Mouse (Mus musculus) spleen, adult 18-20 months (tissue): ENCODE results near the gene Abca4.
A peak's percentile ranks its signal among the peaks of the same experiment; 100 is the strongest.
"Not testable (repeated sequence)": the region's sequence is repeated elsewhere in the genome, so short reads cannot be mapped to it uniquely, and the experiment has no call there.

Source experiments
- DNase-seq, 2 experiments: peaks; one replicate each; pipeline ENCODE4 v3.0.0; 2022; ENCODE audit warnings: mixed read lengths in 2 of 2

The Abca4 gene

DNA sequence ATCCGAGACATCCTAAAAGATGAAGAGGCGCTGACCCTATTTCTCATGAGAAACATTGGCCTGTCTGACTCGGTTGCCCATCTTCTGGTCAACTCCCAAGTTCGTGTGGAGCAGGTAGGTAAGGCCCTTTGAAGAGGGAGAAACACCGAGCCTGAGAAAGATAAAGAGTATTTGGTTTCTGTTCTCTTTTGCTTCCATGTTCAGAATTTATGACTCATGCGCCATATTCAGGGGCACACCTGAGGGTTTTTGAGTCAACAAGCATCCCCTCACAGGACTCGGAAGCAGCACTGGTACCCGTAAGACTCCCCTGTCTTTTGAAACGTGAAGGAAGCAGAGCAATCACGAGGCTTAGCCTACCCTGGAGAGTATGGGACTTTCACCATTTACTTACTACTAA, 18.3 kb downstream of the Abca4 start:
- no peak for DNase-seq

DNA sequence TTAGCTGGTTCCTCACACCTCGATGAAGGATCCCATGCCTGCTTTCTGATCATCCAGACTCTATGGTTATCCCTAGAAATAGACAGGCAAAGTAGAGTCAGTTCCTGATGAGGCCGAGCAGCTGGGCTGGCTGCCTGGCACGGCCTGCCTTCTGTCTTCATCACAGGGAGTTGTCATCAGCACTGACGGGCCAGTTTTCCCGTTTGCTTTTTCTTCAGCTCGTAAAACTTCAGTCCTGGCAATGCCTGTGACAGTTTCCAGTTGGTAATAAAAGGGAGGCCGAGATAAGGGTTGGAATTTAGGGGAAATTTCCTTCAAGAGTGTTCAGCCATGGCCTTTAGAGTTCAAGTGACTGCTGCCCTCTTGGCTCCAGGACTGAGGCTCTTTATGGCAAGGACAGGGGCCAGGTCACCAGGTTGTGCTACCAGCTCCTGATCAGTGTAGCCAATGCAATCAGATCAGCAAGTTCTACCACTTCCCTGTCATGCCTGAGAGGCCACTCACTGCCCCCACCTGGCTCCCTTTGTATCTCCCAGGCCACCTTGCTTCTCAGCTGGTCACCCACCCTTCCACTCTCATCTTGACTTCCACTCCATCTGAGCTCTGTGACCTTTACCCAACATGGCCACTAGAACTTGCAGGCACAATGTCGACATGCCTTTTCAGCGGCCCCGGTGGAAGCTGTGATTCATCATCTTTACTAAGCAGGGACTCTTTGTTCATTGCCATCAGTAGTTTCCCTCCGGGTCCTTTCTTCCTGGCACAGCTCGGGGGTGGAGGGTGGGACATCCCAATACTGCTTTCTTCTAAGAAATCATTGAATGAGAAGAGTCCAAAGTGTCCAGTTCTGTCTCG, 20.5 kb downstream of the Abca4 start:
- no peak for DNase-seq

DNA sequence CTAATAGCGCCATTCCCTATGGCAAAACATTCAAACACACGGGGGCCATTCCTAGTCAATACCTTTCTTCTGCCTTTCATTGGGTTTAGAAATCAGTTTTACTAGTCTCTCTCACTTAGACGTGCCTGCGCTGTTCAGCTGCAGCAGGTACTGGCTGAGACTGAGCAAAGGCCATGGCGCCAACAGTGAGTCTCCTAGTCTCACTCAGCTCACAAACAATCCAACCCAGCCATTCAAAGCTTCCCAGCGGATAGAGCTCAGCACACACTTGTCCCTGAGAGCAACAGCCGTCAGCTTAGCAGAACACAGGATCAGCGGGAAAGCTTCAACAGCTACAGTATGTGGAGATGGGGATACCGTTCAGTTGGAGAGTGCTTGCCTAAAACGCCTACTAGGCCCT, 27.5 kb downstream of the Abca4 start:
- no peak for DNase-seq

DNA sequence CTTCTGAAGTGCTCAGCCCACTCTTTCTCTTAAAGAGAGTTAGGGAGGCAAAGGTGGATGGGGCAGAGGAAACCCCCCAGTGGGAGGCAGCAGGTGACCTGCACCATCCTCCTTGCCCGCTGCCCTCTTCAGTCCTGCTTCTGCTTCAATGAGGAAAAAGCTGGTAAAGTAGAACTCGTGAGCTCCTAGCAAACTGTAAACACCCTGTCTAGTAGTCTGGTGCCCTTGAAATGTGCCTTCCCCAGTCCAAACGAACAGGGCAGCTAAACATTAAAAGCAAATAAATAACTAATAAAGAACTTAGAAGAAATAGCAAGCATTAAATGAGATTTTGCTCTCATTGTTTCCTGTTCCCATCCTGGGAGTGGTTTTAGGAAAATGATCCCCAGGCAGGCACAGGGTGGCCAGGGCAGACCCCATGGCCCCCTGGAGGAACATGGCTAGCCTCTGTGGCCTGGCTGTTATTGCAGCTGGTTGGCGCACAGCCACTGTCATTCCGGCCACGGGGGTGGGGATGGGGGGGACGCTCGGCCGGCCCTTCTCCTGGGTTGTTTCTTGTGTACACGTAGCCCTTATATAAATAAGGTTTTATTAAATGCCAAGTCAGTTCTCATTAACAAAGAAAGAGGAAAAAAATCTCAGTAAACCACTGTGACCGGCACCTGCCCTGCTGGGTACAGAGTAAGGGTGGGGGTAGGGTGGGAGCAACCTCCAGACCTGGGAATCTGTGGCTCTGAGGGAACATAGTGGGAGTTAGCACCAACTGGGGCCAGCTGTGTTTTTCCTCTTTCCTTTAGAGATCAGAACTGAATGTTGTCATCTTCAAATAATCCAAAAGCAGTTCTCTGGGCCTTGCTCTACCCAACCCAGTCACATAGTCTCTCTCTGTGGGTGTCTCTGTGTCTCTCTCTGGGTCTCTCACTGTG, 28.7 kb downstream of the Abca4 start:
- no peak for DNase-seq

DNA sequence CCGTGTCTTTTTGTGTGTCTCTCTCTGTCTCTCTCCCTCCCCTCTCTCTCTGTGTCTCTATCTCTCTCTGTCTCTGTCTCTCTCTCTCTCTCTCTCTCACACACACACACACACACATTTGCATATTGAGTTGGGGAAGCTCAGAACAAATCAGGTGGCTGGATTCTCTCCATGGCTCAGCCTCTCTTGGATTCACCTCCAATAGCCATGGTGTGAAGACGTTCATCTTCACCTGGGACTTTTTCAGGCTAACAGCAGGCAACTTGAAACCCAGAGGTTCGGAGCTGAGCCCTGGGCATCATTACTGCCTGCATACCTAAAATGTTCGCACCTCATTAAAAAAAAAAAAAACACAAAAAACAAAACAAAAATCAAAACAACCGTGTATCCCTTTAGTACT, 29.4 kb downstream of the Abca4 start:
- DNase-seq, result no peak

DNA sequence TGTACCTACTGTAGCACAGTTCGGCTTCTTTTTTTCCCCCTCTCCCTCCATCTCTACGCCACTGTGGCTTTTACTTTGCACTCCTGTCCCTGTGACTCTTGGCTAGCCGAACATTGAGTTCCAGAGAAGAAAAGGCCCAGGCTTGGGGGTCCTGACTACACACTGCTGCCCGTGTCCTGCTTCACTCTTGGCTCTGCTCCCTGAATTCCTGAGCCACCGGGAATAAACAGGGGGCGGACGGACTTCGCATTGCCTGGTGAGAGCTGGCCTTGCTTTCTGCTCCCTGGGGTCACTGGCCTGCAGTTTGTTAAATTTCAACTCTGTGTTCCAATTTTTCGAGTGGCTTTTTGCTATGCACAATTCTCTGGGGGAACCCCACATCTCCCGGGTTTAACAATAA, 30.1 kb downstream of the Abca4 start:
- no peak for DNase-seq

DNA sequence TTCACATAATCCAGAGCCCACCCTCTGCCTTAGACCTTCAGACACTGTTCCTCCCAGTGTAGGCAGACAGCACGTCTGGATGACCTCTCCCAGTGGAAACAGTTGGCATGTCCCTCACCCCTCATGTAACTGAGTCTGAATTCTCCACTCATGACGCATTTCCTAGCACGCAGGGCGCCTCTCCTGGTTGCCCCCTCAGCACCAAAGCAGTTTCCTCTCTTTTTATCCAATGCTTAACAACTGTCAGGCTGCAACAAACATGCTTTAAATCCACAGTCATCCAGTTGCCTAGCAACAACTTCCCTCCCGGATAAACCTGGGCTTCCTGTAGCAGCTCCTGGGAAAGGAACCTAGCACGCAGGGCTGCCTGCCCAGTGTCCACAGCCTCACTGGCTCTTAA, 33.9 kb downstream of the Abca4 start:
- no peak for DNase-seq

DNA sequence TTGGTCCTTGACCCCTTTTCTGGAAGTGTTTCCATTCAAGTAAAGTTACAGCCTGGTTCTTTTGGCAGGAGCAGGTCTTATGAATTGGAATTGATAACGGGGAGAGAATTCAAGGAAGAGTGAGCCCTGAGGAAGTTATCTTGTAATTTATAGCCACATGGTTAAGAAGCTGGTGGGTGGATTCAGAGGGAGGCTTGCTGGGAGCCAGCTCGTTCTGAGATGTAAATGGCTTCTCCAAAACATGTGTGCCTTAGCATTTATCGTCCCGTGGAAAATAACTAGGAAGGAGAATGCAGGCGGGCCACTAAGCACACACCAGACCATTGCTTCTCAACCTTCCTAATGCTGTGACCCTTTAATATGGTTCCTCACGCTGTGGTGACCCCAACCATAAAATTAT, 34.9 kb downstream of the Abca4 start:
- DNase-seq, result no peak

DNA sequence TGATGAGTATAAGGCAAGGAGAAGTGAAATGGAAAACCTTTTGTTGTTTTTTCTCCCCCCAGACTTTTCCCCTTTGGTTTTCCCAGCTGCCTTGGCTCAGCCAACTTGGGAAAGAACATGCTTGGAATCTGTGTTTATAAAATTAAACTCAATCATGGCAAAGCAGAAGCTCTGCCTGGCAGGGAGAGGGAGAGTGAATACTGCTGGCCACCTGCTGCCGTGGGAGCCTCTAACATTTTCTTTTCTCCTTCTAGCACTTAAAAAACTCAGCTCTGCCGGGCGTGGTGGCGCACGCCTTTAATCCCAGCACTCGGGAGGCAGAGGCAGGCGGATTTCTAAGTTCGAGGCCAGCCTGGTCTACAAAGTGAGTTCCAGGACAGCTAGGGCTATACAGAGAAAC, 37.4 kb downstream of the Abca4 start:
- not testable (repeated sequence) for DNase-seq

DNA sequence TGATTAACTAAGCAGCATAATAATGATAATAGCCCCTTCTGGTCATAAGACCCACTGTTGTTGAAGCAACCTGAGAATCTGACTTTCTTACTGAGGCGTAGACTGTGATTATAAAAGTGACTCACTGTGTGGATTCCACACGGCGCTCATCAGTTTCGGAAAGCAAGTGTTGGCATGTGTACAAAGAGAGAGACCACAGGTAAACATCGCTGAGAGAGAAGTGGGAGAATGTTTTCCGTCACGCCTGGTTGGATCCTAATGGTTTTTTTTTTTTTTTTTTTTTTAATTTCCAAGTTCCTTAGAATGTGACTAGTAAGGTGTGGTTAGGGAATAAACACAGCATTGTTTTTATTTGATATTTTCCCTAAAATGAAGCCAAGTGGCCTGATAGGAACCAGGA, 38.1 kb downstream of the Abca4 start:
- no peak for DNase-seq

DNA sequence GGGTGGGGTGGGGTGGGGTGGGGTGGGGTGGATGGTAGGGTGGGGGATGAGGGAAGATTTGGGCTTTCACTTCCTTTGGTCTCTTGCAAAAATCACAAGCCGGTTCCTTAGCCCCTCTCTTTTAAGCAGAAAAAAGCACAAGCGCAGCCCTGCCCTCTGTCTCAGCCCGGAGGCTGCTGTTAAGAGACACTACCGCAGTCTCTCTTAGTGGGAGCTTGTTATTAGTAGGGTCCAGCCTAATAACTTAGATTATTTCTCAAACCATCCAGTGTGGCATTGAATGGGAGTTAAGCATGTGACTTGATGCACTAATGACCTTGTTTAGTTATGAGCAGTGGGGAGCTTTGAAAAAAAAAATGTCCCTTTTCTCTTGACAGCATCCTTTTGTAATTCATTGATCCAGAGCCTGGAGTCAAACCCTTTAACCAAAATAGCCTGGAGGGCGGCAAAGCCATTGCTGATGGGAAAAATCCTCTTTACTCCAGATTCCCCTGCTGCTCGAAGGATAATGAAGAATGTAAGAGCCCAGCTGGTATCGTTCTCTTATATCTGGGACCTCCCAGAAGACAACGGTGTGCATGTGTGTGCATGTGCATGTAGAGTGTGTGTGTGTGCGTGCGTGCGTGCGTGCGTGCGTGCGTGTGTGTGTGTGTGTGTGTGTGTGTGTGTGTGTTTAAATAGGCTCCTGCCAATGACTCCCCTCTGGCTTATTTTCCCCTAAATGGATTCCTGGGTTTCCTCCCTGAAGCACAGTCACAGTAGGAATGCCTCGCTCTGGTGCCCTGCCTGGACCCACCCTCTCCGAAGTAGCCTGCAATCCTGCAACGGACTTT, 41.1 kb downstream of the Abca4 start:
- DNase-seq, result no peak

DNA sequence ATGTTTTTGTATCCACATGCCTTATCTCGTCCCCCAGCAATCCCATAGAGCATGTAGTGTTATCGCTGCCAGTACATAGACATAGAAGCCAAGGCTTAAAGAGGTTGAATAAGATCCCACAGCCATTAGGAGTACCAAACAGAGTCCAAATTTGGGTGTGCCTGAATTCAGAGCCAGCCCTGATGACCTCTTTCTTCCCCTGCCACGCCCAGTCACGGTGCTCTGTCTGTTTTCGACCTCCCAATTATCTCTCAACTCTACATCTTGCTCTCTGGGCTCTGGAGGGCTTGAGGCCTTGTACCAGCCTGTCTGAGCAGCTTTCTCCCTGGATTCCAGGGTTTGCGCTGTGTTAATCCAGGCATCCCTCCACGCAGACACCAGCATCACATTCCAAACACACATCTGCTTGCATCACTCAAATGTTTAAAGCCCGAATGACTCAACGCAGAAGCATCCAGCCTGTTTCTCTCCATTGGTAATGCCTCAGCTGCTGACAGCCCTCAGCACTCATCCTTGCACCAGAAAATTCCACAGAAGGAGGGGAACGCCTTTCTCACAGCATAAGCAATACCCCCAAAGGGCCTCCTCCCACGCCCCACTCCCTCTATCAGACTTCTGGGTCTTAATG, 43.9 kb downstream of the Abca4 start:
- no peak for DNase-seq

DNA sequence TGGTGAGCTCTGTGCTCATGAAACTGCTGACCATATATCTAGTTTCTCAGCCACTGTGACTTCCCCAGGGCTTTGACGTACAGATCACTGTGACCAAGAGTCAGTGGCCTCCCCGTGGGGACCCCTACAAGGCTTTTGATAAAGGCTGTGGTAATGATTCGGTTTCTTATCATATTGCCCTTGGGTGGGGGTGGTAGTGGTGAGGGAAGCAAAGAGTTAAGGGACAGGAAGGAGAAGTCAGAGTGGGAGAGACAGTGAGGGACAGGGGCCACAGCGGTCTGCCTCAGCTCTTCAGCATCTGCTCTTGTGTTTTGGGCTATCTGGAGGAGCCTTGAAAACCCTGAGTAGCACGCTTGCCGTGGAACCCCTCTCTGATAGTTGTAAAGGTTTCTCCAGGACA, 46.1 kb downstream of the Abca4 start:
- DNase-seq, result no peak

DNA sequence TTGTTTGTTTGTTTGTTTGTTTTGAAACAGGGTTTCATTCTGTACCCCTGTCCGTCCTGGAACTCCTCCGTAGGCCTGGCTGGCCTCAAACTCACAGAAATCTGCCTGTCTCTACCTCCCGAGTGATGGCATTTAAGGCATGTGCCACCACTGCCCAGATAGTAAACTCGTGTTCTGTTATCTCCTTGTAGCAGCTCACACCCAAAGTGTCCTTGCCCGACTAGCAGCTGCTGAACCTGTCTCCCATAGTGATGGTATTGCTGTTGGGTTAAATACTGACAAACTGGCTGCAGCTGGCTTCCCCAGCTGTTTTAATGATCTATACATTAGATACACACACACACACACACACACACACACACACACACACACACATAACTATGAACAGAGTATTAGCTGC, 55.5 kb downstream of the Abca4 start:
- DNase-seq, result no peak

DNA sequence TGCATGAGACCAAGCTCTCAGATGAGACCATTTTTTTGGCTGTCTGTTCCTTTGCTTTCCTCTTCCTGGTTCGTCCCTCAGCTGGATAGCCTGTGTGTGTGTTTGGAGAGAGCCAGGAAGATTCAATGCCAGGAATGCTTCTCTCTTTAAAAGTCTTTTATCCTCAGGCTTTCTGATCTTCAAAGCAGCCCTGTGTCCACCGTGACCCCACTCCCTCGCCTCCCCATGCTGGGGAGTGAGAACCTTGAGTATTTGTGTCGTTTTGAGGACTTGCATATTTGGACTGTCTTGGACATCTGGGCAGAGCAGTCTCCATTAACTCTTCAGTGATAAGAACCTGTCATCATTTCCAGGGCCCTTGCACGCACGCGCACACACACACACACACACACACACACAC, 57.8 kb downstream of the Abca4 start:
- no peak for DNase-seq

DNA sequence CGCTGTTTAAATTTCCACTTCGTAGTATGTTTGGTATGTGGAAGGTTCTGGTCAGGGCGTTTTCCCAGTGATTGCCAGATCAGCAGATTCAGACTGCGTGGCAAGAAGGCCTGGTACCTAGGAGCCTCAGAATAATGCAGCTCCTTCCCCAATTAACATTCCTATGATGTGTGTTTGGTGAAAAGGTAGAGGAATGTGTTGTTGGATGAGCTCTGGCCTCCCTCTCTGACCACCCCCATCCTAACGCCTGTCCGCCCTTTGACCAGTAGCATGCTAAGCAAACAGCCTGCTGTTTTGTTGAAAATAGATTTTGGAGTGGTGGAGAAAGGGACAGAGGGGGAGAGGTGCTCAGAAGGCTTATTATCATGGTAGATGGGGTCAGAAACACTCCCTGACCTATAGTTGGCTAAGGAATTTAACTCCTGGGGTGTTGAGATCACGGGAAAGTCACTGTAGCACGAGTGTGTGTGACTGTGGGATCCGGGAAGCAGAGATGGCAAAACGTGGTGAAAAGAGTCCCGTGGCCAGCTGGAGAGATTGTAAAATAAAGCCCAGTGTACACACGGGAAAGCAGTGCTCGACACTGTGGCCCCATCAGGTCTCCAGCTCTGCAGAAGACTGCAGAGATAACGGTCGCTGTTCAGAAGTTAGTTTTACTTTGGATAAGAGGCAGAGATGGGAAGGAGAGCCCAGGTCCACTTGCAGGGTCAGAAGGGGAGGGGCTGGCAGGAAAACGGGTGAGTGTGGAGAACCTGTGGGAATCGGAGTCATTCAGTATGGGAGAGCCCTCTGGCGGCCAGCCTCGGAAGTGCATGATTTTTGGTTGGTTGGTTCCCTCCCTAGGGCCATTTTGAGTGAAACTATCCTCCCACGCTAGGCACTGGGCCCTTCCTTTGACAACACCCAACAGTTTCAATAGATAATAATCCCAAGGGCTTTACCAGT, 59.9 kb downstream of the Abca4 start:
- peak; percentile 30 to 70 for DNase-seq

DNA sequence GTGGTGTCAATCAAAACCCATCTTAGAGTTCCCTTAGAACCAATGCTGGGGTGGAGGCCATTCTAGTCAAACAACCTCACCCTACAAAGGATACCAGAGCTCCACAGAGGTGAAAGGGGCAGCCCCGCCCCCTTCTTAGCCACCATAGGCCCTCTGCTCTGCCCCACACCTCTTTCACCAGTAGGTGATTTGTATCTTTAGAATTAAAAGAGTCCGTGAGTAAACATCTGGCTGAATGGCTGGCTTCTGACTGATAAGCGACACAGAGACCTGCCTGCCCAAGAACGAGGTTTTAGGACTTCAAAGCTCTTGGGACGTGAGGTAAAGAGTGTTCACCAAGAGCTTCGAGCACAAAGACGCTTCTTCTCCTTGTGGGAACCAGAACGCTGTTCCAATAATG, 62.7 kb downstream of the Abca4 start:
- no peak for DNase-seq

DNA sequence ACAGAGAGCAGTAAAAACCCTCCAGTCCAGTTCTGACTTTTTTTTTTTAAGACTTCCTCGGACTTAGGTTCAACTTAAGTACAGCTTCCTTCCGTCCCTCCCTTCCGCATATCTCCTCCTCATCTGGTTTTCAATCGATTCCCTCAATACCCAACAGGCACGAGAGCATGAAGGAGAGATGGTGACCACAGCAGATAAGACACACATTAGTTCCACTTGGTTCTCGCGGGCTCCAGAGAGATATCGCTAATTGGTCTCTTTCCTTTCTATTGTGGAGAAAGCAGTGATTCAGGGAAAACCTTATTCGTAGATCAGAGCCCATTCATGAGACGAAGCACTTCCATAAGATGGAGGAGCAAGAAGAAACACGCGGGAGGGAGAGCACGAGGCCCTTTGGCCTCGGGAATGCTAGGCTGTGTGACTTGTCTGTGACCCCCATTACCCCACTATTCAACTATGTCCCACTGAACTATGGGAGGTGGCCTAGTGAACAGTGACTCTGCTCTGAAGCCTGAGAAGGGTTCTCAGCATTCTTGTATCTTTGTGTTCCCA, 63.5 kb downstream of the Abca4 start:
- DNase-seq, result no peak

DNA sequence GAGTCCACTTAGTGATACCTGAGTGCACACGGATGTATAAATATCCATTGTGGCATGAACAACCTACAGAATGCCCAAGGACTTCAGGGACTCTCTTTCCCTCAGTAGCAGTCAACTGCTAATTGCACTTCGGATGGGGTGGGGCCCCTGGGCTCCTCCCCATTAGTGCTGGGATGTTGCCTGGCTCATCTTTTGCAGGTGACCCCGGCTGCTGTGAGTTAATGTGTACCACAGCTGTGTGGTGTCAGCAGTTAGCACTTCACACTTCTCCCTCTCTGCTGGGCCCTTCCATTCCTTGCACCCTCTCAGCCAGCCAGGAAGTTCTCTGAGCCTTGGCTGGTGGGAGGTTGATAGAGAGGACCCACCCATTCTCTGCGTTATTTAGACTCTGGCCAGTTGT, 65.2 kb downstream of the Abca4 start:
- DNase-seq, result no peak

DNA sequence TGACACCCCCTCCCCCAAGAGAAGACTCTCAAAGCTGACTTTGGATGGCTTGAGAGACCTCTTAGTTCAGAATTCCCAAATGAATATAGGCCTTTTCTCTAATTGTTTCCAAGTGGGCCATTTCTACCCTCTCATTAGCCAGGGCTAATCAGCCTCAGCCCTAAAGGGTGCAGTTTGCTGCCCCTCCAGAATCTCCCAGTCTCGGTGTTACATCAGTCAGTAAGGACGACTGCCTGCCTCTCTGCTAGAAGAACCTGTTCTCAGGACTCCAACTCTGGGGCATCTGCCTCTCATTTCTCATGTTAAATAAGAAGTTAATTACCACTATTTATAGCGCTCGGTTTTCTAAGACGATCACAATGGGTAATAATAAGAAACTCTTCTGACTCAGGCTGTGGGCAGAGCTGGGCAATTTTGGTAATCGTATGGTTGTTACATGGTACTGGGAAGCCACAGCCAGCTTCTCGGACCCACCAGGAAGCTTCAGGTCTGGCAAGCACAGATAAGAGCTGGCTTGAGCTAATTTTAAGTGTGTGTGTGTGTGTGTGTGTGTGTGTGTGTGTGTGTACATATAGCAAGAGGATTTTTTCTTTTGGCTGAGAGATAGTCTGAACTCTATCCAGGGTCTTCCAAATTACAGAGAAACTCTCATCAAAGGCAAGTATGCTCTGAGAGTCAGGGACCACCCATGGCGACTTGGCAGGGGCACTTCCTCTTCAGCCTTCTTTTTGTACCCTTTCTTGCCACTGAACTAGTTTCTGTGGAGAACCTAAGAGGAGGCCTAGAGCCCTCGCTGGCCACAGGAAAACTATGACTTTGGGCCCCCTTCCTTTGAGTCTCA, 67.1 kb downstream of the Abca4 start:
- no peak for DNase-seq
